Mouse (Mus musculus) brain, embryonic 14.5 days (tissue): ENCODE results near the gene Cyth1.

Experiments
- CTCF ChIP-seq: fragments of 200-500 bp; IDR thresholded peaks from 2 replicates; pipeline ENCODE4 v1.5.1; 2012; ENCODE audit warnings: inconsistent platforms, mild to moderate bottlenecking, moderate library complexity, borderline replicate concordance; ENCODE audit not compliant: insufficient read depth, insufficient read length; ENCODE audit errors: extremely low read depth
- POLR2A ChIP-seq: fragments of 200-500 bp; IDR thresholded peaks from 2 replicates; pipeline ENCODE4 v1.6.1; 2012; ENCODE audit warnings: mild to moderate bottlenecking, inconsistent platforms, borderline replicate concordance; ENCODE audit not compliant: poor library complexity, insufficient read depth, insufficient read length, severe bottlenecking; ENCODE audit errors: extremely low read depth

DNA sequence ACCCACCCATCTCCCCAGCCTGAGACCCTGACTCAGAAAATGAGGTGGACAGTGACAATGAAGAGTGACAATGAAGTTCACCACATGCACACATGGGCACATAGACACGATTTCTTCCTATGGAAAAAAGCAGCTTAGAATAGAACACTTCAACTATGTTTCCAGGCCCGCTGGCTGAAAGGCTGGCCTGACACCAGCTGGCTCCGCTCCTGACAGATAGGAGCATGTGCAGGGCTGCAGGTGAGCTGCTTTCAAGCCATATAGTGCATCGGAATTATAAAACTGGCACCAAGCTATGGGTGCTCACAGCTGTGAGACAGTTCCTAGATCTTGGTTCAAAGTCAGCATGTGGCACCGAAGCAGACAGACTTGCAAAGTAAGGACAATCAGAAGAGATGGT is 78.1 kb downstream of the Cyth1 start:
- TF ChIP-seq POLR2A, result no peak
- no peak for TF ChIP-seq CTCF
